Mouse (Mus musculus): ENCODE results near the gene Ifna11.
"Not testable (repeated sequence)": the region's sequence is repeated elsewhere in the genome, so short reads cannot be mapped to it uniquely, and the experiment has no call there.

DNA sequence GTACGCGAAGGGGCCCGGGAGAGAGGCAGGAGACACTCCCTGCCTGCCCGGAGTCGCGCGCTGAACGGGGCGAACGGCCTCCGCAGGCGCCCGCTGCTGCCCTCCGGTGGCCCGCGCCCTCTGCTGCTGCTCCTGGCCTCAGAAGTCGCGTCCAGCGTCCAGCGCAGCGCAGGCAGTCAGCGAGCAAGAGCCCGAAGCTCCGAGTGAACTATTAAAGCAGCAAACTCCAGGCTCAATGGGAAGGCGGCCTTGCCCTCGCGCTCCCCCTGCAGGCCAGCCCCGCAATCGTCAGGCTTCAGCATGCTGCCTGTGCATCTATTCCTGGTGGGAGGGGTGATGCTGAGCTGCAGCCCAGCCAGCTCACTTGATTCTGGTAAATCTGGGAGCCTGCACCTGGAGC is 40.2 kb upstream of the Ifna11 start, which contains the start of gene Gm13272:
- TF ChIP-seq CTCF, POLR2A (IDR thresholded peaks at IDR 0.05; ENCODE audit: extremely low read depth, insufficient read depth, low read length): not testable (repeated sequence)

Data from cortical plate, adult 2 months (tissue).